ENCODE assay signal across 14 mouse cellular contexts in the genomic region with DNA sequence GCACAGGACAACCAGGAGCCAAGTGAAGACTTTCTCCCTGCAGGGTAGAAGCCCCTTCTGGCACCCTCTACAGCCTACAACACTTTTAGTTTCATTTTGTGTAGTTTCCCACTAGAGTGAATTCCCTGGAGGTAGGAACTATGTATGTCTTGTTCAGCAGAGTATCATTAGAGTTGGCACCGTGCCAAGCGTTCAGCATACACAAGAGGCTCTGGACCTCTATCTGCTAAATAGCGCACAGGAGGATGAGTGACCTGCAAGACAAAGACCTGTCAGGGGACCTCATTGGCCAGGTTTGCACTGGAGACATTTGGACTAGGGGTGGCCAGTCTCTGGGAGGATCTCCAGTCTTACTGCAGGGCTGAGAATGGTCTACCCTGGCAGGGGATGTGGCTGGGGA. TPM values are rescaled to one million over a fixed set of nuclear protein-coding genes. Genes with fewer than 3 reads are reported as not detected.
DNase-seq lines count a peak whose midpoint lies in the region; ATAC-seq and TF ChIP-seq lines count a peak whose summit lies in the region.
"Had no signal": no experiment of that assay in that cellular context is flagged by ENCODE, and none has a peak within 500 bp of the region (broad histone marks: within the 10 kb centered on the region; RNA-seq: fewer than 3 reads in every experiment).

No protein-coding gene starts in this region.

- peak; percentile 28; the same call in 1 of the 2 replicates for ATAC-seq in intestine, embryonic 14.5 days (replicated peaks; ENCODE audit: low FRiP score, low TSS enrichment, low read depth)
- ATAC-seq in intestine, postnatal 0 days, result no peak
- no peak for ATAC-seq in midbrain, postnatal 0 days (ENCODE audit: low FRiP score)
- no peak for ATAC-seq in midbrain, embryonic 13.5 days
- ATAC-seq in intestine, embryonic 16.5 days, result 0 out of 2 replicates have a peak, but pooled peaks have one; percentile 4
- ATAC-seq in stomach, embryonic 15.5 days (ENCODE audit: insufficient read depth, low FRiP score, low read depth), result no peak
- ATAC-seq: Patski had no signal

- peak overlapping the region; percentile 76; the same call in 1 of the 2 replicates for H3K27ac ChIP-seq in intestine, embryonic 14.5 days (ENCODE audit: low read depth)
- H3K27ac ChIP-seq in intestine, postnatal 0 days (ENCODE audit: low read depth, low read length), result no peak overlapping the region
- H3K27ac ChIP-seq in midbrain, postnatal 0 days (ENCODE audit: low read depth, low read length), result no peak overlapping the region
- H3K27ac ChIP-seq in midbrain, embryonic 13.5 days, result no peak overlapping the region
- H3K27ac ChIP-seq in intestine, embryonic 16.5 days (ENCODE audit: low read length), result 0 out of 2 replicates have a peak overlapping the region, but pooled peaks have one; percentile 43
- H3K27ac ChIP-seq in stomach, embryonic 15.5 days, result peak overlapping the region; percentile 87
- H3K27ac ChIP-seq in gastrocnemius, adult 2 months, result no peak overlapping the region

- H3K27me3 ChIP-seq in intestine, embryonic 14.5 days (replicated peaks; ENCODE audit: control insufficient read depth, insufficient read depth, low read length), result no peaks in the 10 kb centered on the region
- no peaks in the 10 kb centered on the region for H3K27me3 ChIP-seq in intestine, postnatal 0 days (replicated peaks; ENCODE audit: control insufficient read depth, insufficient read depth, low read length)
- no peaks in the 10 kb centered on the region for H3K27me3 ChIP-seq in midbrain, postnatal 0 days (ENCODE audit: insufficient read depth, low read length)
- H3K27me3 ChIP-seq in midbrain, embryonic 13.5 days, result no peaks in the 10 kb centered on the region
- no peaks in the 10 kb centered on the region for H3K27me3 ChIP-seq in intestine, embryonic 16.5 days (replicated peaks; ENCODE audit: control insufficient read depth, insufficient read depth, low read length)
- no peaks in the 10 kb centered on the region for H3K27me3 ChIP-seq in stomach, embryonic 15.5 days (replicated peaks)
- H3K27me3 ChIP-seq: Patski had no signal

- no peaks in the 10 kb centered on the region for H3K9me3 ChIP-seq in intestine, embryonic 14.5 days (ENCODE audit: control insufficient read depth, low read length)
- no peaks in the 10 kb centered on the region for H3K9me3 ChIP-seq in intestine, postnatal 0 days (ENCODE audit: control insufficient read depth)
- H3K9me3 ChIP-seq in midbrain, postnatal 0 days (ENCODE audit: low read length), result no peaks in the 10 kb centered on the region
- no peaks in the 10 kb centered on the region for H3K9me3 ChIP-seq in midbrain, embryonic 13.5 days
- no peaks in the 10 kb centered on the region for H3K9me3 ChIP-seq in intestine, embryonic 16.5 days (ENCODE audit: control insufficient read depth, low read length)
- H3K9me3 ChIP-seq in stomach, embryonic 15.5 days, result no peaks in the 10 kb centered on the region

- intact Hi-C loops in gastrocnemius, adult 2 months (cut with DNase I), result no loop called here

- H3K4me1 ChIP-seq in intestine, embryonic 14.5 days (replicated peaks; ENCODE audit: control insufficient read depth, insufficient read depth, low read length), result peaks cover 17% of the 10 kb centered on the region
- peaks cover 5% of the 10 kb centered on the region for H3K4me1 ChIP-seq in intestine, postnatal 0 days (replicated peaks; ENCODE audit: control insufficient read depth, insufficient read depth, low read length)
- no peaks in the 10 kb centered on the region for H3K4me1 ChIP-seq in midbrain, postnatal 0 days (ENCODE audit: insufficient read depth, low read length)
- peaks cover 14% of the 10 kb centered on the region for H3K4me1 ChIP-seq in midbrain, embryonic 13.5 days (replicated peaks)
- peaks cover 17% of the 10 kb centered on the region for H3K4me1 ChIP-seq in intestine, embryonic 16.5 days (ENCODE audit: control insufficient read depth, insufficient read depth, low read length)
- H3K4me1 ChIP-seq in stomach, embryonic 15.5 days, result peaks cover 25% of the 10 kb centered on the region

- no peak overlapping the region for H3K4me3 ChIP-seq in intestine, embryonic 14.5 days (ENCODE audit: low read depth, low read length)
- H3K4me3 ChIP-seq in intestine, postnatal 0 days (ENCODE audit: low read depth, low read length), result no peak overlapping the region
- H3K4me3 ChIP-seq in midbrain, postnatal 0 days (ENCODE audit: low read depth, low read length), result no peak overlapping the region
- no peak overlapping the region for H3K4me3 ChIP-seq in midbrain, embryonic 13.5 days (replicated peaks)
- no peak overlapping the region for H3K4me3 ChIP-seq in intestine, embryonic 16.5 days (ENCODE audit: low read length)
- no peak overlapping the region for H3K4me3 ChIP-seq in stomach, embryonic 15.5 days (replicated peaks)
- no peak overlapping the region for H3K4me3 ChIP-seq in gastrocnemius, adult 2 months

- H3K4me2 ChIP-seq in intestine, embryonic 14.5 days (ENCODE audit: low read length), result no peak overlapping the region
- no peak overlapping the region for H3K4me2 ChIP-seq in intestine, postnatal 0 days (replicated peaks; ENCODE audit: low read depth)
- no peak overlapping the region for H3K4me2 ChIP-seq in midbrain, postnatal 0 days (ENCODE audit: low read depth, low read length, poor library complexity, severe bottlenecking)
- no peak overlapping the region for H3K4me2 ChIP-seq in midbrain, embryonic 13.5 days (replicated peaks)
- H3K4me2 ChIP-seq in intestine, embryonic 16.5 days (ENCODE audit: low read depth, low read length), result no peak overlapping the region
- H3K4me2 ChIP-seq in stomach, embryonic 15.5 days, result no peak overlapping the region

- 56% methylated on average over 3 of the region's 3 CpGs for WGBS in intestine, embryonic 14.5 days
- 52% methylated on average over 3 of the region's 3 CpGs for WGBS in intestine, postnatal 0 days
- 75% methylated on average over 3 of the region's 3 CpGs for WGBS in midbrain, postnatal 0 days
- WGBS in midbrain, embryonic 13.5 days, result 77% methylated on average over 3 of the region's 3 CpGs
- 63% methylated on average over 3 of the region's 3 CpGs for WGBS in intestine, embryonic 16.5 days
- 73% methylated on average over 3 of the region's 3 CpGs for WGBS in stomach, embryonic 15.5 days

- peaks cover 31% of the 10 kb centered on the region for H3K36me3 ChIP-seq in intestine, embryonic 14.5 days (ENCODE audit: control insufficient read depth, insufficient read depth, low read length)
- peaks cover 29% of the 10 kb centered on the region for H3K36me3 ChIP-seq in intestine, postnatal 0 days (ENCODE audit: control insufficient read depth, insufficient read depth)
- H3K36me3 ChIP-seq in midbrain, postnatal 0 days (ENCODE audit: insufficient read depth, low read length), result peaks cover 24% of the 10 kb centered on the region
- H3K36me3 ChIP-seq in midbrain, embryonic 13.5 days, result peaks cover 26% of the 10 kb centered on the region
- no peaks in the 10 kb centered on the region for H3K36me3 ChIP-seq in intestine, embryonic 16.5 days (ENCODE audit: control insufficient read depth, insufficient read depth, low read length)
- peaks cover 25% of the 10 kb centered on the region for H3K36me3 ChIP-seq in stomach, embryonic 15.5 days

- no peak for TF ChIP-seq CTCF in intestine, postnatal 0 days (IDR thresholded peaks at IDR 0.05; ENCODE audit: low read depth)
- no peak for TF ChIP-seq CTCF in midbrain, postnatal 0 days (IDR thresholded peaks at IDR 0.05)
- TF ChIP-seq CTCF in gastrocnemius, adult 2 months (IDR thresholded peaks at IDR 0.05), result no peak

- DNase-seq in intestine, embryonic 14.5 days (ENCODE audit: low spot score), result peak; percentile 71
- DNase-seq in midbrain, postnatal 0 days (ENCODE audit: low spot score), result peak; percentile 28
- DNase-seq in gastrocnemius, adult 2 months, result no peak
- DNase-seq: adrenal gland, postnatal 25 days; cerebellum, adult 9-11 months; heart, postnatal 4 days; left cerebral cortex, postnatal 4 days; thymus, postnatal 36 days had no signal

- no peak overlapping the region for H3K9ac ChIP-seq in intestine, embryonic 14.5 days (ENCODE audit: low read length)
- no peak overlapping the region for H3K9ac ChIP-seq in intestine, postnatal 0 days (ENCODE audit: low read depth, low read length)
- H3K9ac ChIP-seq in midbrain, postnatal 0 days (replicated peaks; ENCODE audit: low read length, poor library complexity, severe bottlenecking), result no peak overlapping the region
- H3K9ac ChIP-seq in midbrain, embryonic 13.5 days (replicated peaks), result no peak overlapping the region
- peak overlapping the region; percentile 40; the same call in 1 of the 2 replicates for H3K9ac ChIP-seq in intestine, embryonic 16.5 days (ENCODE audit: low read depth, low read length)
- H3K9ac ChIP-seq in stomach, embryonic 15.5 days, result no peak overlapping the region

RNA-seq across cellular contexts. Expression of a gene that starts 16.3 kb away (rescaled TPM):
- 21.5 and 25.0 TPM in 2 replicates for polyA plus RNA-seq in intestine, embryonic 14.5 days (2014; fragmentation: Nextera tagmentation; extraction: Ambion mirVana)
- polyA plus RNA-seq in intestine, postnatal 0 days (2015; fragmentation: Nextera tagmentation; extraction: Ambion mirVana), result 8.3 and 9.2 TPM in 2 replicates
- 15.1 and 25.1 TPM in 2 replicates for total RNA-seq in midbrain, postnatal 0 days (2014; rRNA removed)
- polyA plus RNA-seq in midbrain, postnatal 0 days (2015; fragmentation: Nextera tagmentation; extraction: Ambion mirVana), result 11.5 and 12.3 TPM in 2 replicates
- 24.6 and 27.3 TPM in 2 replicates for polyA plus RNA-seq in midbrain, embryonic 13.5 days (2015; fragmentation: Nextera tagmentation; extraction: Ambion mirVana)
- 19.1 and 20.4 TPM in 2 replicates for polyA plus RNA-seq in intestine, embryonic 16.5 days (2015; fragmentation: Nextera tagmentation; extraction: Ambion mirVana)
- 23.3 and 25.2 TPM in 2 replicates for polyA plus RNA-seq in stomach, embryonic 15.5 days (2015; fragmentation: Nextera tagmentation; extraction: Ambion mirVana)
- 10 to 100 TPM; 13.0 to 14.1 TPM for total RNA-seq in gastrocnemius, adult 2 months (2021)

RNA-seq across cellular contexts. Expression of a gene that starts 19.1 kb away (rescaled TPM):
- 450 and 457 TPM in 2 replicates for polyA plus RNA-seq in intestine, embryonic 14.5 days (2014; fragmentation: Nextera tagmentation; extraction: Ambion mirVana)
- 175 and 180 TPM in 2 replicates for polyA plus RNA-seq in intestine, postnatal 0 days (2015; fragmentation: Nextera tagmentation; extraction: Ambion mirVana)
- 37.2 and 41.1 TPM in 2 replicates for total RNA-seq in midbrain, postnatal 0 days (2014; rRNA removed)
- polyA plus RNA-seq in midbrain, postnatal 0 days (2015; fragmentation: Nextera tagmentation; extraction: Ambion mirVana), result 52.6 and 57.0 TPM in 2 replicates
- 60.4 and 71.4 TPM in 2 replicates for polyA plus RNA-seq in midbrain, embryonic 13.5 days (2015; fragmentation: Nextera tagmentation; extraction: Ambion mirVana)
- 371 and 393 TPM in 2 replicates for polyA plus RNA-seq in intestine, embryonic 16.5 days (2015; fragmentation: Nextera tagmentation; extraction: Ambion mirVana)
- 391 and 408 TPM in 2 replicates for polyA plus RNA-seq in stomach, embryonic 15.5 days (2015; fragmentation: Nextera tagmentation; extraction: Ambion mirVana)
- 10 to 100 TPM; 18.7 to 25.8 TPM for total RNA-seq in gastrocnemius, adult 2 months (2021)

RNA-seq across cellular contexts. Expression of a gene that starts 48.6 kb away (rescaled TPM):
- polyA plus RNA-seq in intestine, embryonic 14.5 days (2014; fragmentation: Nextera tagmentation; extraction: Ambion mirVana), result 0.22 and 0.24 TPM in 2 replicates
- polyA plus RNA-seq in intestine, postnatal 0 days (2015; fragmentation: Nextera tagmentation; extraction: Ambion mirVana), result 0.35 and 0.77 TPM in 2 replicates
- 0.22 and 2.5 TPM in 2 replicates for total RNA-seq in midbrain, postnatal 0 days (2014; rRNA removed)
- polyA plus RNA-seq in midbrain, postnatal 0 days (2015; fragmentation: Nextera tagmentation; extraction: Ambion mirVana), result 0.46 and 0.48 TPM in 2 replicates
- 0.62 and 0.70 TPM in 2 replicates for polyA plus RNA-seq in midbrain, embryonic 13.5 days (2015; fragmentation: Nextera tagmentation; extraction: Ambion mirVana)
- 0.17 and 0.45 TPM in 2 replicates for polyA plus RNA-seq in intestine, embryonic 16.5 days (2015; fragmentation: Nextera tagmentation; extraction: Ambion mirVana)
- polyA plus RNA-seq in stomach, embryonic 15.5 days (2015; fragmentation: Nextera tagmentation; extraction: Ambion mirVana), result 0.12 and 0.37 TPM in 2 replicates
- not detected for total RNA-seq in gastrocnemius, adult 2 months (2021)
- total RNA-seq: adrenal gland, postnatal 25 days; gastrocnemius, adult 8-10 months; left cerebral cortex, postnatal 4 days had no signal

RNA-seq across cellular contexts. Expression of a gene that starts 49.4 kb away (rescaled TPM):
- 3.4 and 4.4 TPM in 2 replicates for polyA plus RNA-seq in intestine, embryonic 14.5 days (2014; fragmentation: Nextera tagmentation; extraction: Ambion mirVana)
- polyA plus RNA-seq in intestine, postnatal 0 days (2015; fragmentation: Nextera tagmentation; extraction: Ambion mirVana), result 6.1 and 7.7 TPM in 2 replicates
- total RNA-seq in midbrain, postnatal 0 days (2014; rRNA removed), result 0.19 and 0.93 TPM in 2 replicates
- 0.13 and 0.19 TPM in 2 replicates for polyA plus RNA-seq in midbrain, postnatal 0 days (2015; fragmentation: Nextera tagmentation; extraction: Ambion mirVana)
- 0.26 and 0.30 TPM in 2 replicates for polyA plus RNA-seq in midbrain, embryonic 13.5 days (2015; fragmentation: Nextera tagmentation; extraction: Ambion mirVana)
- 3.7 and 4.6 TPM in 2 replicates for polyA plus RNA-seq in intestine, embryonic 16.5 days (2015; fragmentation: Nextera tagmentation; extraction: Ambion mirVana)
- polyA plus RNA-seq in stomach, embryonic 15.5 days (2015; fragmentation: Nextera tagmentation; extraction: Ambion mirVana), result 3.5 and 4.0 TPM in 2 replicates
- under 1 TPM; 0.23 to 0.45 TPM for total RNA-seq in gastrocnemius, adult 2 months (2021)

Comparison
In these comparisons a context has a peak if more than half of its experiments do, and no peak if none do; other contexts are left out.
1. ATAC-seq: peak in intestine, embryonic 14.5 days (single experiment) and intestine, embryonic 16.5 days (single experiment); none in intestine, postnatal 0 days (single experiment), midbrain, postnatal 0 days (single experiment), midbrain, embryonic 13.5 days (single experiment) and stomach, embryonic 15.5 days (single experiment).
2. H3K27ac ChIP-seq: peak in intestine, embryonic 14.5 days (single experiment), intestine, embryonic 16.5 days (single experiment) and stomach, embryonic 15.5 days (single experiment); none in intestine, postnatal 0 days (single experiment), midbrain, postnatal 0 days (single experiment), midbrain, embryonic 13.5 days (single experiment) and gastrocnemius, adult 2 months (single experiment).